Mouse (Mus musculus): Measurements from ENCODE around the gene Trove2. TPM values are rescaled to one million over a fixed set of nuclear protein-coding genes. Genes with fewer than 3 reads are reported as not detected.
"Not testable (repeated sequence)": the region's sequence is repeated elsewhere in the genome, so short reads cannot be mapped to it uniquely, and the experiment has no call there.

The Trove2 gene
- polyA plus RNA-seq, 1 experiment from 2014 or later = 14.6 TPM

DNA sequence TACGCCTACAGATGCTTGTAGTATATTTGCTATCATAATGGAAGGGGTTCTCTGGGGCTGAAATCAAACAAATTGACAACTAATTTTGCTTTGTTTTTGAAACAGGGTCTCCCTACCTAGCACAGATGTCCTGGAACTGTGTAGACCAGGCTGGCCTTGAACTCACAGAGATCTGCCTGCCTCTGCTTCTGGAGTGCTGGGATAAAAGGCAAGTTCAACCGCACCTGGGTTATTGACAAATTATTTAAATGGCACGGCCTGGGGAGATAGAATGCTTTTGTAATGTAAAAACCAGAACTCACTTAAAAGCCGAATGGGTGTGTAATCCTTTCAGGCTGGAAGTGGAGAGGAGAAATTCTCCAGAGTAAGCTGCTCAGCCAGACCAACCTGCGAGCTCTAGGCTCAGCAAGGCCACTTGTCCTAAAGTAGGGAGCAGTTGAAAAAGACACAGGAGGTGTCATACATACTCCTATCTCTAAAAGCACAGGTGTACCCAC is 42.9 kb downstream of the Trove2 start:
- ATAC-seq (replicated peaks; ENCODE audit: low FRiP score) = no peak
- Histone ChIP-seq H3K4me2 (no peak overlapping the region), H3K4me3 (replicated peaks) (no peak overlapping the region), H3K27ac (no peak overlapping the region), H3K9me3 (replicated peaks) (no peaks in the 10 kb centered on the region), H3K4me1 (no peaks in the 10 kb centered on the region; the same call in 1 of the 2 replicates), H3K27me3 (no peaks in the 10 kb centered on the region), H3K9ac (no peak overlapping the region), H3K36me3 (no peaks in the 10 kb centered on the region)
- 81% methylated on average over 5 of the region's 5 CpGs for WGBS

DNA sequence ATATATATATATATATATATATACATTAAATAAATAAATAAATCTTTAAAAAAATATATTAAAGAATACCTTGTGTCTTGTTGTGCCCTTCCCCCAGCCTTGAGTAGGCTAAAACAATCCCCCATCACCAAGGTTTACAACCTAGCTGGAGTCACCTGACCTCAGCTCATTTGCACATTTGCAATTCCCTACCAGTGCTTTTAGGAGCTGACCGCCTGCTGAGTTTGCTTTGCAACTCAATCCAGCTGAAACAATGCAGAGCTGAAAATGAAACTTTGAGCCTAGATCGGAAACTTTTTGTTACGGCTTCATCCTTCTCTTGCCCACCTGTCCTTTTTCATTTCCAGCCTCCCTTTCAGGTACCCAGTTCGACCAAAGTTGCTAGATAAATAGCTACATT is 45.2 kb downstream of the Trove2 start:
- Histone ChIP-seq H3K9ac (no peak overlapping the region), H3K36me3 (no peaks in the 10 kb centered on the region), H3K9me3 (replicated peaks) (no peaks in the 10 kb centered on the region), H3K27me3 (no peaks in the 10 kb centered on the region), H3K4me1 (no peaks in the 10 kb centered on the region), H3K4me2 (no peak overlapping the region), H3K27ac (no peak overlapping the region), H3K4me3 (replicated peaks) (no peak overlapping the region)
- 43% methylated on average over 4 of the region's 4 CpGs for WGBS
- ATAC-seq (replicated peaks; ENCODE audit: low FRiP score) = no peak

GRCm38 (mm10) chr1:143730899-143731298 is 46.0 kb downstream of the Trove2 start:
- no peak for ATAC-seq (replicated peaks; ENCODE audit: low FRiP score)
- no peaks in the 10 kb centered on the region for H3K4me1 ChIP-seq
- H3K27me3 ChIP-seq = no peaks in the 10 kb centered on the region
- H3K27ac ChIP-seq = no peak overlapping the region
- no peaks in the 10 kb centered on the region for H3K9me3 ChIP-seq (replicated peaks)
- WGBS = 79% methylated on average over 2 of the region's 2 CpGs
- H3K36me3 ChIP-seq = no peaks in the 10 kb centered on the region
- no peak overlapping the region for H3K9ac ChIP-seq
- no peak overlapping the region for H3K4me2 ChIP-seq
- H3K4me3 ChIP-seq (replicated peaks) = no peak overlapping the region

GRCm38 (mm10) chr1:143727701-143728445 is 49.0 kb downstream of the Trove2 start:
- Histone ChIP-seq H3K9me3 (replicated peaks) (no peaks in the 10 kb centered on the region), H3K27ac (no peak overlapping the region), H3K4me2 (no peak overlapping the region), H3K4me1 (no peaks in the 10 kb centered on the region), H3K36me3 (no peaks in the 10 kb centered on the region), H3K27me3 (no peaks in the 10 kb centered on the region), H3K9ac (no peak overlapping the region), H3K4me3 (replicated peaks) (no peak overlapping the region)
- no peak for ATAC-seq (replicated peaks; ENCODE audit: low FRiP score)
- WGBS = 59% methylated on average over 9 of the region's 9 CpGs

GRCm38 (mm10) chr1:143724456-143725064 is 52.3 kb downstream of the Trove2 start:
- no peaks in the 10 kb centered on the region for H3K27me3 ChIP-seq
- ATAC-seq (replicated peaks; ENCODE audit: low FRiP score) = no peak
- no peak overlapping the region for H3K9ac ChIP-seq
- no peak overlapping the region for H3K4me3 ChIP-seq (replicated peaks)
- WGBS = 80% methylated on average over 5 of the region's 5 CpGs
- H3K4me2 ChIP-seq = no peak overlapping the region
- no peaks in the 10 kb centered on the region for H3K36me3 ChIP-seq
- no peaks in the 10 kb centered on the region for H3K4me1 ChIP-seq
- no peak overlapping the region for H3K27ac ChIP-seq
- no peaks in the 10 kb centered on the region for H3K9me3 ChIP-seq (replicated peaks)

GRCm38 (mm10) chr1:143716038-143716437 is 60.8 kb downstream of the Trove2 start, which contains the start of gene Glrx2:
TSS of gene Glrx2 (plus strand) at chr1:143716338.
- H3K36me3 ChIP-seq; H3K9ac ChIP-seq; H3K4me1 ChIP-seq; H3K27me3 ChIP-seq; ATAC-seq (replicated peaks; ENCODE audit: low FRiP score); H3K27ac ChIP-seq; H3K9me3 ChIP-seq (replicated peaks); H3K4me3 ChIP-seq (replicated peaks); H3K4me2 ChIP-seq: not testable (repeated sequence)
- WGBS = no CpG with 5 or more reads among the region's 2 CpGs

DNA sequence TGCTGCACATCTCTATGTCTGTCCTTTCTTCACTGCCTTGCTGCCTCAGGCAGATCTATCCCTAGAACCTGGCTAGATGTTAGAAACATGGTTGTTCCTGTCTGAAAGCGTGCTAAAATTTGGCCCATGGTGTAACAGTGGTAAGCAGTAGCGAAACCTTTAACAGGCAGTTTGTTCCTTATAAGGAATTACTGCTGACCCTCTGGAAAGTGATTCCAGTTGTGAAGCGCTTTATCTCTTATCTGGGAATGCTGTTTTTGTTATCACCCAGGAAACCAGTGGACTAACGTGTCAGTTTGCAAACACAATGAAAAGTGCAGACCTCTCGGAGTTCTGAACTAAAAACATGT is 66.3 kb downstream of the Trove2 start:
- H3K27me3 ChIP-seq = no peaks in the 10 kb centered on the region
- no peak for ATAC-seq (replicated peaks; ENCODE audit: low FRiP score)
- no peak overlapping the region for H3K9ac ChIP-seq
- no peaks in the 10 kb centered on the region for H3K36me3 ChIP-seq
- no peaks in the 10 kb centered on the region for H3K4me1 ChIP-seq
- 78% methylated on average over 5 of the region's 5 CpGs for WGBS
- H3K9me3 ChIP-seq (replicated peaks) = no peaks in the 10 kb centered on the region
- H3K4me2 ChIP-seq = no peak overlapping the region
- no peak overlapping the region for H3K4me3 ChIP-seq (replicated peaks)
- no peak overlapping the region for H3K27ac ChIP-seq

- WGBS = 74% methylated on average over 7 of the region's 7 CpGs
- ATAC-seq (replicated peaks; ENCODE audit: low FRiP score) = no peak
- Histone ChIP-seq H3K9ac (no peak overlapping the region), H3K4me3 (replicated peaks) (no peak overlapping the region), H3K4me1 (no peaks in the 10 kb centered on the region), H3K27ac (no peak overlapping the region), H3K36me3 (no peaks in the 10 kb centered on the region), H3K4me2 (no peak overlapping the region), H3K9me3 (replicated peaks) (no peaks in the 10 kb centered on the region), H3K27me3 (no peaks in the 10 kb centered on the region)
Observed at GRCm38 (mm10) chr1:143709966-143710626, 66.8 kb downstream of the Trove2 start.

DNA sequence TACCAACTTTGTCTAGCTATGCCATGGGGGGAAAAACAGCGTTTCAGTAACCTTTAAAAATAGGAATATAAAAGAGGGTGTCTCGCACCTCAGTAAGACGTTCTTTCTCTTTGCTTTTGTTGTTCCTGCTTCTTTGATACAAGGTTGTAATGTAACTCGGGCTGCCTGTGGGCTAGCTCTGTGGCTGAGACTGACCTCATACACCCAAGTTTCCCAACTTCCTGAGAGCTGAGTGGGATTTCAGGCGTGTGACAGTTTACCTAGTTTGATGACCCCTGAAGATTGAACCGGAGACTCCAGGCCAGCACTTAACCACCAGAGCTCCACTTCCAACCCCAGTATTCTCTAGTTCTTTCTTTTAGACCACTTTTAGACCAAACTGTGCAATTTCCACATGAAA is 68.5 kb downstream of the Trove2 start:
- H3K27me3 ChIP-seq = no peaks in the 10 kb centered on the region
- no peaks in the 10 kb centered on the region for H3K36me3 ChIP-seq
- no peak for ATAC-seq (replicated peaks; ENCODE audit: low FRiP score)
- H3K4me1 ChIP-seq = no peaks in the 10 kb centered on the region
- H3K9ac ChIP-seq = no peak overlapping the region
- H3K4me3 ChIP-seq (replicated peaks) = no peak overlapping the region
- H3K27ac ChIP-seq = no peak overlapping the region
- no peaks in the 10 kb centered on the region for H3K9me3 ChIP-seq (replicated peaks)
- WGBS = 59% methylated on average over 6 of the region's 6 CpGs
- H3K4me2 ChIP-seq = no peak overlapping the region

- no peak for ATAC-seq (replicated peaks; ENCODE audit: low FRiP score)
- Histone ChIP-seq H3K4me2 (no peak overlapping the region), H3K36me3 (no peaks in the 10 kb centered on the region), H3K9me3 (replicated peaks) (no peaks in the 10 kb centered on the region), H3K9ac (no peak overlapping the region), H3K4me1 (no peaks in the 10 kb centered on the region), H3K27me3 (no peaks in the 10 kb centered on the region), H3K4me3 (replicated peaks) (no peak overlapping the region), H3K27ac (no peak overlapping the region)
- 69% methylated on average over 4 of the region's 4 CpGs for WGBS
Observed at GRCm38 (mm10) chr1:143707006-143707405, 69.9 kb downstream of the Trove2 start.

GRCm38 (mm10) chr1:143702741-143703262 is 74.1 kb downstream of the Trove2 start, which contains the start of gene Cdc73:
TSS of gene Cdc73 (minus strand) at chr1:143702893.
- ATAC-seq (replicated peaks; ENCODE audit: low FRiP score) = peak; percentile 100
- H3K9me3 ChIP-seq (replicated peaks) = no peaks in the 10 kb centered on the region
- under 1% methylated on average over 56 of the region's 74 CpGs for WGBS
- peak within 1 kb of the TSS; percentile 92 for H3K9ac ChIP-seq
- peak within 1 kb of the TSS; percentile 62 for H3K4me2 ChIP-seq
- peaks cover 9% of the 10 kb centered on the region; the same call in 1 of the 2 replicates for H3K4me1 ChIP-seq
- peaks cover 7% of the 10 kb centered on the region for H3K36me3 ChIP-seq
- peak within 1 kb of the TSS; percentile 88 for H3K4me3 ChIP-seq (replicated peaks)
- no peaks in the 10 kb centered on the region for H3K27me3 ChIP-seq
- H3K27ac ChIP-seq = peak within 1 kb of the TSS; percentile 96

All from kidney, embryonic 15.5 days (tissue).